Mouse (Mus musculus) E14TG2a.4 (cell line): ENCODE measurements around the gene Arhgef1.

Experiments
- CTCF ChIP-seq: conservative IDR thresholded peaks from 2 replicates; pipeline ENCODE4 v1.5.1; 2014; ENCODE audit warnings: low read length
- NANOG ChIP-seq: IDR thresholded peaks from 2 replicates; pipeline ENCODE4 v1.6.1; 2014; ENCODE audit warnings: borderline replicate concordance, low read length, mixed read lengths

- no peak for TF ChIP-seq CTCF
- no peak for TF ChIP-seq NANOG
Observed at GRCm38 (mm10) chr7:24864156-24864555, 38.6 kb upstream of the Arhgef1 start.
